Mouse (Mus musculus) urinary bladder, postnatal 10 days (tissue): ENCODE measurements at regions not wholly inside any gene's neighbourhood (a gene's known extent, or its start where the extent isn't known, plus 50 kb on each side); places are given as distances from the start of the nearest gene placed in this dataset.
A peak's percentile ranks its signal among the peaks of the same experiment; 100 is the strongest.

Source experiments
- DNase-seq: peaks from one replicate; pipeline ENCODE4 v3.0.0; 2022; ENCODE audit warnings: low spot score

DNA sequence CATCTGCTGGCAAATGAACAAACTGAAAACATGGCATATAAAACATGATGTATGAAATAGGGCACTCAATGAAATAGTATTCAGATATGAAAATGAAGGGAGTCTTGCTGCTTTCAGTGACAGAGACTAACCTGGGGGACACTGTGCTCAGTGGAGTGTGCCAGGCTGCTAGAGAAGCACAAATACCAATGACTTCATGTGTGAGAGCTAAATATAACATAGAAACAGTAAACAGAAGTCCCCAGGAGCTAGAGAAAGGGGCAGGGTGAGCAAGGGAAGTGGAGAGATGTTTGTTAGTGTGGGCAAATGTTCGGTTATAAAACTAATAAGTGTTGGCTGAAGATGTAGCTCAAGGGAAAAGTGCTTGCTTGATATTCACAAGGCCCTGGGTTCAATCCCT lies 293.2 kb upstream of the Jmjd1c start:
- DNase-seq: no peak

DNA sequence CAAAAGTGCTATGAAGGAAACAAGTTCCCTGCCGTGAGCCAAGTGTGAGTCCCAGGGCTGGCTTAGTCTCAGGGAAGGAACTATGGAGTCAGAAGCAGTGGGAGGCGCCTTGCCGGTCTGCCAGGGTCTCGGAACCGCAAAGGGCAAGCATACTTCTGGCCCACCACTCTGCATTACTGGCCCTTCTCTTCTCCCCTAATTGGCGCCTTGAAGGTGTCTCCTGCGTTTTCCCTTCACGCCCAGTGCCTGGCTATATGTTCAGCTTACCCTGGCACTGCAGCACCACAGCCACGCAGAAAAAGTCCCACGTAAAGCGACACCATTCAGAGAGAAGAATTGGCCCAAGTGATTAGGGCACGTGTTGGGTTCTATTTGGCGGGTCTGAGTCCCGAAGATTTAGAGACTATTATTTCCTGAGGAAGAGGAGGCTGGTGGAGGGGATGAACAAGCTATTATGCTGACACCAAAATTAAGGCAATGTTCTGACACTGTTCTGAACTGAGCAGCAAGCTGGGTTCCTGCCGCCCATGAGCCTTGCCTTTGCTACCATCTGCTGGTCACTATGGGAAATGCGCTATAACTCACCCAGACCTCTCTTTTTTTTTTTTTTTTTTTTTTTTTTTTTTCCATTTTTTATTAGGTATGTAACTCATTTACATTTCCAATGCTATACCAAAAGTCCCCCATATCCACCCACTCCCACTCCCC lies 288.5 kb upstream of the Jmjd1c start:
- DNase-seq: no peak

GRCm38 (mm10) chr10:66812515-66813260 lies 283.2 kb upstream of the Jmjd1c start:
- no peak for DNase-seq

DNA sequence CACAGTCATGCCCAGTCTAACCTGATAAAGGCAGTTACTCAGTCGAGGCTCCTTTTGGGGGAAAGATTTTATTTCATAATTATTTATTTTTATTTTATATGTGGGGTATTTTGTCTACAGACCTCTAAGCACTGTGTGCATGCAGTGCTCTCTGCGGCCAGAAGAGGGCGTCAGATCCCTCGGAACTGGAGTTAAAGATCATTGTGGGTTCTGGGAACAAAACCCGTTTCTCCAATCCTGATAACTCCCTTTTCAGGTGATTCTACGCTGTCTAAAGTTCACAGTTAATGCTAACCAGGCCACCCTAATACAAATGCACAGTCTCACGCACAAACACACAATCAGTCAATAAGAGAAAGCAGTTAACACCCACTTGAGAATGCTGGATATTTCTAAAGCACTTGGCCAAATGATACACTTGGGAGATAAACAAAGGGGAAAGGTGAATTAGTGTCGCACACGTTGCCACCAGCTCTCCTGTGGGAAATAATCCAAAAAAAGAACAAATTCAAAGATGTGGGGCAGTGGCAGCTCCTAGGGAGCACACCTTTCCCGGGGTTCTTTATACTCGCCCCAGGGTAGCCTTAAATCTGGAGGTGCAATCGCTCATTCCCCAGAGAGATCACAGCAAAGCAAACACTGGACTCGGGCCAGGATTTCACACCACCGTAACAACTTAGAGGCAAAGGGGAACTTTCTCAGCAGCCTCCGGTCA lies 281.9 kb upstream of the Jmjd1c start:
- DNase-seq: no peak

DNA sequence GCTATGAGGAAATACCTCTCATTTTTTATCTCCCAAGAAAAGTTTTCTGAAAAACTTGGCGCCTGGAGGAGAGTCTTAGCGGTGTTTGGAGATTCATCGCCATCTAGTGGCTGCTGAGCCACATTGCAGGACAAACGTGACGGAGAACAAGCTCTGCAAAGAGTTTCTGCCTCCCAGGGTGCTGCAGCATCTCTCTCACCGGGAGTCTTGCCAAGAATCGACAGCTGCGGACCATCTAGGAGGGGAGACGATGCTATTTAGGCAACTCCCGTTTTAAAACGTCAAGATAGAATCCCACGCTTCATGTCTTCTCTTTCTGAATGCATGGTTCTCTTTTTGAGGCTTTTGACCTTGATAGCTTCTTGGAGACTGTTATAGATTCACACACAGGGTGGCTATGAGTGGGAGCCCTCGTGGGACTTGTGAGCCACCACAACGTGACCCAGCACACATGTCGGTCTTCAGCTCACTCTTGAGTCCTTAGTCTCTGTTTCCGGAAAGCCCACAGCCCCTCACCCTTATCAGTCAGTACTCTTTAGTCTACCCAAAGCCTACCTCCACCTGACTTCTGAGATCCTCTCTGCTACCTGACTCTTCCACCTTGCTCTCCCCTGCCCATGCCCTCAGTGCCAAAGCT lies 281.2 kb upstream of the Jmjd1c start:
- peak; percentile 33 for DNase-seq

GRCm38 (mm10) chr10:66815951-66816350 lies 280.0 kb upstream of the Jmjd1c start:
- no peak for DNase-seq

DNA sequence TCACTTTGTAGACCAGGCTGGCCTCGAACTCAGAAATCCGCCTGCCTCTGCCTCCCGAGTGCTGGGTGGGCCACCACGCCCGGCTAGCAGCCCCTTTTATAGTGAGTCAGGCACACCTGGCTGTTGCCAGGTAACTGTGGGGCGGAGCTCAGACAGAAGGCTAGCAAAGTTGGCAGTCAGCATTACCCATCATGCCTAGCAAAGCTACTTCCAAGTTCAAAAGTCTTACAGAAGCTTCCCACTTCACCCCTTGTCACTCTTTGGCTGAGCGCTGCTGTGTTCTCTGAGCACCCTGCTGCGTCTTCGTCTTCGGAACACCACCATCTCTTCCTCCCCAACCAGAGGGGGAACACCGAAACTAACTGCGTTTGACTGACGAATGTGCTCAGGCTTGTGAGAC lies 279.1 kb upstream of the Jmjd1c start:
- no peak for DNase-seq

DNA sequence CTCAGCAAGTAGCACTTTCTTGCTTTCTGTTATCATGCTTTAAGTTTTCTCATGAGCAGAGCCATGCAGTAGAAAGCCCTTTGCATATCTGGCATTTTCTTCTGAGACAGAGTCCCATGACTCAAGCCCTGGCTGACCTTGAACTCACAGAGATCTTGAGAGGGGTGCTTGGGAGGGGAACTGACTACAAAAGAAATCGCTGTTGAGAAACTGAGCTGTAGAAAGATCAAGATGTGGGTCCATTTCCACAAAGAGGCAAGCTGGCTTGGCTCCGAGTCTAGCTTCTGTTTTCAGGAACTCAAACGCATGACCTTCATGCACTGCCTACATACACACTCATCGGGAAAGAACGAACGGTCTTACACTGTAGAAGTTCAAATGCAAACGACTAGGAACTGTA lies 278.0 kb upstream of the Jmjd1c start:
- no peak for DNase-seq

- DNase-seq: no peak
Observed at GRCm38 (mm10) chr10:66819517-66819916, 276.4 kb upstream of the Jmjd1c start.

GRCm38 (mm10) chr10:66825737-66826136 lies 270.2 kb upstream of the Jmjd1c start:
- no peak for DNase-seq

DNA sequence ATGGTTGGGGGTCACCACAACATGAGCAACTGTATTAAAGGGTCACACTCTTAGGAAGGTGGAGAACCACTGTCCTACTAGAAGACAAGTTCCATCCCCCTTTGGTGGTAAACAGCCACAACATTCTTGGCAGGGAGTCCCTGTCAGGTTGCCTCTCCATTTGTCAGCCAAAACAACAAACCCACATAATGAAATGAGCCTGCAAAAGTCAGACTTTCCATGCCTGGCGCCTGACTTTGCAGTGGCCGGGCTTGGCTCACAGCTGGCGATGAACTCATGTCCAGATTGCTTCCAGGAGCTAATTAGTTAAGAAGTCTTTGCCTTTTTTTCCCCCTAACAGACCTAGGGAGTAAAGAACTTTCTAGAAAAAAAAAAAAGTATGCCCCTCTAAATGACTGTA lies 269.6 kb upstream of the Jmjd1c start:
- DNase-seq: no peak

DNA sequence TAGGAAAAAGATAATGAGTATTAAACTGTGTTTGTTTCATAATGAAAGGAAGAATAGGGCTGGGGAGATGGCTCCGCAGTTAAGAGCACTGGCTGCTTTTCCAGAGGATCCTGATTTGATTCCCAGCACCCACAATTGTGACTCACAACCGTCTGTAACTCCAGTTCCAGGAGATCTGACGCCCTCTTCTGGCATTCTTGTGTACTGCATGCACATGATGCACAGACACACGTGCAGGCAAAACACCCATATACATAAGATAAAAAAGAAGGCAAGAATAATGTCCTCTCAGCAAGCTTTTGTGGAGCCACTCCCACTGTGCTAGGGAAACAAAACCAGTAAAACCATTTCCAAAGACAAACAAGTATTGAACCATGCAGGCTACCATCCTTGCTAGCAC lies 261.0 kb upstream of the Jmjd1c start:
- DNase-seq: no peak

- no peak for DNase-seq
Observed at GRCm38 (mm10) chr10:66839058-66839457, 256.9 kb upstream of the Jmjd1c start.

DNA sequence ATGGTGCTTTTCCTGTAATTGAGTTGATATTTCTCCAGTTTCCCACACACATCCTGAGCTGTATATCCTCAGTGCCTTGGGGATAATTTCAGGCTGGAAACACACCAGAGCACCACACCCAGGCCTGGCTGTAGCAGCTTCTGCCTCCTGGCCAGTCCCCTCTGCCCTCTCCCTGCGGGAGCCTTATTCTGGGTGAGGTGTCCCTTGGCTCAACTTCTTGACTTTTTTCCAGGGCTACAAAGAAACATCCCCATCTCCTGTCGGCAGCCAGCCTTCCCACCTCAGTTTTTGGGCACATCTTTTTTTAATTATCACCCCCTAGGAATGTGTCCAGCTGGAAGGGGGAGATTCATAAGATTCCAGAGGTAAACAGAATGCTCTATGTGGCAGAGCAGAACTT lies 252.7 kb upstream of the Jmjd1c start:
- DNase-seq: no peak

- no peak for DNase-seq
Observed at GRCm38 (mm10) chr10:66848778-66849177, 247.1 kb upstream of the Jmjd1c start.

GRCm38 (mm10) chr10:66849681-66850080 lies 246.2 kb upstream of the Jmjd1c start:
- DNase-seq: no peak

- no peak for DNase-seq
Observed at GRCm38 (mm10) chr10:66850972-66851478, 244.9 kb upstream of the Jmjd1c start.

GRCm38 (mm10) chr10:66851841-66852240 lies 244.1 kb upstream of the Jmjd1c start:
- DNase-seq: no peak

DNA sequence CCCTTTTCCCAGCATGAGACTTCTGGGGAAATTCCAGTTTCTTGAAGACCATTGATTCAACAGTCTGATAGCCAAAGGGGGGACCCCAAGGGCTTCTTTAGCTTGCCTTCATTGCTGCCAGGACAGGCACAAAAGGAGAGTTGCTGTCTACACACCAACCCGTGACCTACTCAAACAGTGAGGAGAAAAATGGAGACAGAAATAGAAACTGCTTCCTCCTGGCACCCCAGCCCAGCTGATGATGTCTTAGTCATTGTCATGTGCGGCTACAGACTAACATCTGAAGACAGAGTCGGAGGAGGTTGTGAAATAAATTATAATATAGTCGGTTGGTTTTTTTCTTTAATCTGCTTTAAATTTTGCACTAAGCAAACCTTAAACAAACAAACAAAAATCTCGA lies 243.2 kb upstream of the Jmjd1c start:
- no peak for DNase-seq

- peak; percentile 49 for DNase-seq
Observed at GRCm38 (mm10) chr10:66853258-66853657, 242.7 kb upstream of the Jmjd1c start.

DNA sequence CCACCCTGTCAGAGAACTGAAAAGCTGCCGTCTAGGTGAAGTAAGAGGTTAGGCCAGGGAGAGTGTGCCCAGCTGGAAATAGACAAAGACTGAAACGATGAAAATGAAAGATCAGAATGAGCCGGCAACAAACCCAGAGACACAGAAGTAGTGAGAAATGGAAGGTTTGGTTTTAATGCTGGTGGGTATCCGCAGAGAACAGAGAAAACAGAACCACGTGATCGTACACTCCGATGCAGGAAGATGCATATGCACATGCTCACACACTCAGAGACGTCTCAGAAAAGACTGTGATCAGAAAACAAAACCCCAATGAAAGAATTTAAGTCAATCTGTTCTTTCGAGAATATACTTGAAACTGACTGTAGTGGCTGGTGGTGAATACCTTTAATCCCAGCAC lies 241.0 kb upstream of the Jmjd1c start:
- DNase-seq: no peak

DNA sequence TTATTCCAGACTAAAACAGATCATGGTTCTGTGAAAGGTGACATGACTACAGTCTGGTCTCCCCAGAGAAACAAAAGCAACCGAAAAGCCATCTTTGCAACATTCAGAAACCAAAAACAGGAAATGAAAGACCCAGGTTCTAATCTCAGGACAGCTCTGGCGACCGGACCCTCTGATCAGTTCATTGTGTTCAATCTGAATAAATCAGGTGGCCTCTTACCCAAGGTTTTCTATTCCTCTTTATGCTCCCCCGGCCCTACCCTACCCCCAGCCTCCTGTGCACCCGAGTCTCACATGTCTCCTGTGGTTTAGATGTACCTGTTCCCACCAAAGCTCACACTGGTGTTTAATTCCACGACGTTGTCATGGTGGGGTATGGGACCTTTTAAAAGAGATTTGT lies 238.6 kb upstream of the Jmjd1c start:
- no peak for DNase-seq
